Mouse (Mus musculus): ENCODE results near the gene Llcfc1.
A peak's percentile ranks its signal among the peaks of the same experiment; 100 is the strongest.

Gene Llcfc1

DNA sequence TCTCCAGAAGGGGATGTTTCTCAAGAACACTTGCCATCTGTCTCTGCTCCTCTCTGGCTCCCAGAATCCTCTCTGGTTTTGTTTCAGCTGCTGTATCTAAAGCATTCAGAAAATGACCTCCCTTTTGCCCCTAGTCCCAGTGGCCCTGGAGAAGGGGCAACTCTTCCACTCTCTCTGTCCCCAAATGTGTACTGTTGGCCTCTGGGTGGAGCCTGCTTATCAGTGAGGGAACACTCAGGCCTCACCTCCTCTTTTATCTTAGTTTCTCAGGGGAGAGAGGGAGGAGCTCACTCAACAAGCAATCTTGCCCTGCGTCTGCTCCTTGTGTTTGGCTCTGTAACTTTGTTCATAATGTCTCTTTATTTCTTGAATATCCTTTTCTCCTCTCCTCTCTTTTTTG lies 19.9 kb downstream of the Llcfc1 start, which contains the start of gene Kel:
Gene Kel (minus strand): TSS at position 217 of the 400 bp plus-strand sequence.
- DNase-seq (ENCODE audit: low spot score in 2 of 2): no peak

DNA sequence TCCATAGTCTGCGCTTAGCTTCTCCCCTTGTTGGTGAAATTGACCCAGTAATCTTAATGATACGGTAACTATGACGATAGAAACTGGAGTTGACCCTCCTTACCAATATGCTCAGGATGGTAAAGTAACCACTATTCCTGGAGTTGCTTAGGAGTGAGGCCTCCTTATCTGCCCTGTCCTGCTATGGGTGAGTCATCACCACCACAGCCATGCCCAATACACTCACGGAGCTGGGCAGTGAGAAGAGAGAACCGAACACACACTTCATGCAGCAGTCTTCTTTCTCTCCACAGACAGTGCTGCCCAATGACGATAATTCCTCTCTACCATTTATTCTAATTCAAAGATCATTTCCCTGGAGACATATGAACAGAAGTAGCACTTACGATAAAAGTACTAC lies 22.0 kb downstream of the Llcfc1 start:
- no peak for DNase-seq (ENCODE audit: low spot score in 2 of 2)

GRCm38 (mm10) chr6:41710281-41710680 lies 26.1 kb downstream of the Llcfc1 start:
- no peak for DNase-seq (ENCODE audit: low spot score in 2 of 2)

DNA sequence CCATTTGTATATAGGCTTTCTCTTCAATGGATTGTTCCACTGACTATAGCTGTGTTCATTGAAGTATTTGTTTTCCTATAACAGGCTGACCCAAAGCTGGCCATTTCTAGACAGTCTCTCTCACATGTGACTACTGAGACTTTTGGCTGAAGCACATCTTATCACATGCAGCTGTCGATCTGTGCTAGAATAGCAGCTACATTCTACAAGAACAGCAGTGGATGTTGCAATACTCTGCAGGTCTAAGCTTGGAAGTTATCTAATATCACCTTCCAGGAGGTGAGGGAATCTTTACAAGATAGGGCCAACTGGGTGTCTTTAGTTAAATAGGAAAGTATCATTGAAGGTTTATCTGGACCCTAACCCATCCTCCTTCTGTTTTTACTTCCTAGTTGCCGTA lies 37.2 kb downstream of the Llcfc1 start:
- no peak for DNase-seq (ENCODE audit: low spot score in 2 of 2)

GRCm38 (mm10) chr6:41727989-41728609 lies 43.9 kb downstream of the Llcfc1 start:
- no peak for DNase-seq (ENCODE audit: low spot score in 2 of 2)

DNA sequence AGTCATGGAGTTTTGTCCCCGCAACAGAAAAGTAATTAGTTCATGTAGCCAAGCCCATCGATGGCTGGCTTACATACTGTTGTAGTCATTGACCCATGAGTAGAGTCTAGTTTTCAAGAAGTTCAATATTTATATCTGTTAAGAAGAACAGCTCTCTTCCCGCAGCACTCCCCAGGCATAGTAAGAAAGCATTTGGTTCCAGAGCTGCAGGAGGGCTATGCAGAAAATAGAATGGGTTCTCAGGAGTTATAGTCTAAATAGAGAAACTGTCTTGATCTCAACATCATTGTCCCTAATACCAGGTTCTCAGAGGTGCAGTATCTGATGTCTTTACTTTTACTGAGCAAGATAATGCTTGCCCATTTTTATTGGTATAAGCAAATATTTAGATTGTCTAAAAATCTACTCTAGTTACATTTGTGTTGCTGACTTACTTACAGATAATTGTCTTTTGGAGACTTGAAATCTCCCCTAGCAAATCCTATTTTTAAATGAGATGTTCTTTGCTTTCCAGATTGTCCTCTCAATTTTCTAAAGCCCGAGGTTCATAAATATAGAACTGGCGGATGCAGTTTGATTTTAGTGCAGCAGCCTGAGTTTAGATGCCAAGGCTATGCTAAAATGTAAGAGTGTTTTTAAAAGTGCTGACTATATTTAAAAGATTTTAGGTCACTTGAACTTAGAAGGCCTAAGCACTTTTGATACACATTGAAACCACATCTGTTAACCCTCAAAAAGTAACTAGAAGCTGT lies 50.7 kb downstream of the Llcfc1 start:
- peak in 1 of 2 experiments; percentile 23 for DNase-seq (ENCODE audit: low spot score in 2 of 2)

Data from right cerebral cortex, postnatal 10 days (tissue).